Mouse (Mus musculus): ENCODE measurements around the gene Cdk6.
"Not testable (repeated sequence)": the region's sequence is repeated elsewhere in the genome, so short reads cannot be mapped to it uniquely, and the experiment has no call there.

DNA sequence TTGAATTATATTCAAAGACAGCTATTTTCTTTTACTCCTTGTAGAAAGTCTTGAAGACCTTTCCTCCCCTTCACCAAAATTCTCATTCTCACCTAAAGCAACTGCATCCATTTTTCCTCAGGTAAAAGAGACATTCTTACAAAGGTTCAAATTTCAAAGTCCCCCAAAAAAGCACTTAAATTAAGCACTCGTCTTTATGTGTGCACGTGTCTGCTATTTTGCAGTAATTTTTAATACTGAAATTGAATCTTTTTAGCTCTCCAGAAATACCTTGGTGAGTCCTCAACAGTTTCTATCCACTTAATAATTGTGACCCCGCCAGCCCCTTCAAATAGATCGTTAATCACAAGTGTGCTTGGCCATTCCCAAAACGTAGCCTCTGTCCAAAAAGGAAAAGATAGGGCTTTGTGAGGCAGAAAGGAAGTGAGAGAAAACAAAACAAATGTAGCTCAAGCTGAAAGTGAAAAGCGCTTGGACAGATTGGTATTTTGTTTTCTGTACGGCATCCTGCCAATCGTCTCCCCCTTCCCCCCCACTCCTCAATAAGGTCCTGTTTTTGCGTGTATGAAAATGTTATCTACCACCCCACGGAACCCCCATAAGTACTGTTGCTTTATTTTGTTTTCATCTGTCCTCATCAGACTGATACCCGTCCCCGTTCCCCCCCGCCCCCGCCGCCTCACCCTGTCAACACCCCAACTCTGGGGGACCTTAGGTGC, 786 bp upstream of the Cdk6 start:
- not testable (repeated sequence) for TF ChIP-seq CTCF (IDR thresholded peaks at IDR 0.05; ENCODE audit: insufficient read depth, low read length); POLR2A (IDR thresholded peaks at IDR 0.05; ENCODE audit: borderline replicate concordance, extremely low read depth, low read depth, low read length)
